Mouse (Mus musculus): ENCODE results near the gene Cuzd1. TPM values are rescaled to one million over a fixed set of nuclear protein-coding genes. Genes with fewer than 3 reads are reported as not detected.

The Cuzd1 gene
- polyA plus RNA-seq, 1 experiment, result 0.20 TPM

- DNase-seq, result no peak
- Histone ChIP-seq H3K4me3 (ENCODE audit: control insufficient read depth, insufficient read depth, low read length) (no peak overlapping the region), H3K27me3 (ENCODE audit: control insufficient read depth, insufficient read depth, low read length) (no peaks in the 10 kb centered on the region), H3K27ac (ENCODE audit: control insufficient read depth, insufficient read depth, low read length) (no peak overlapping the region), H3K4me1 (replicated peaks; ENCODE audit: control insufficient read depth, insufficient read depth, low read length) (no peaks in the 10 kb centered on the region), H3K36me3 (ENCODE audit: control insufficient read depth, insufficient read depth, low read length) (no peaks in the 10 kb centered on the region)
- no peak for TF ChIP-seq POLR2A (IDR thresholded peaks at IDR 0.05; ENCODE audit: control insufficient read depth, extremely low read depth, insufficient read depth, low read length, poor library complexity)
- TF ChIP-seq CTCF (IDR thresholded peaks at IDR 0.05; ENCODE audit: borderline replicate concordance, control insufficient read depth, extremely low read depth, insufficient read depth, low read length, poor library complexity), result no peak
- WGBS, result 94% methylated on average over 5 of the region's 5 CpGs
These were observed 5.0 kb upstream of the Cuzd1 start for GRCm38 (mm10) chr7:131327054-131327453.

GRCm38 (mm10) chr7:131318340-131318739 lies 3.8 kb downstream of the Cuzd1 start:
- TF ChIP-seq POLR2A (IDR thresholded peaks at IDR 0.05; ENCODE audit: control insufficient read depth, extremely low read depth, insufficient read depth, low read length, poor library complexity) (no peak), CTCF (IDR thresholded peaks at IDR 0.05; ENCODE audit: borderline replicate concordance, control insufficient read depth, extremely low read depth, insufficient read depth, low read length, poor library complexity) (no peak)
- H3K27ac ChIP-seq (ENCODE audit: control insufficient read depth, insufficient read depth, low read length), result no peak overlapping the region
- WGBS, result 95% methylated on average over 5 of the region's 7 CpGs
- H3K4me3 ChIP-seq (ENCODE audit: control insufficient read depth, insufficient read depth, low read length), result no peak overlapping the region
- no peaks in the 10 kb centered on the region for H3K27me3 ChIP-seq (ENCODE audit: control insufficient read depth, insufficient read depth, low read length)
- no peaks in the 10 kb centered on the region for H3K36me3 ChIP-seq (ENCODE audit: control insufficient read depth, insufficient read depth, low read length)
- H3K4me1 ChIP-seq (replicated peaks; ENCODE audit: control insufficient read depth, insufficient read depth, low read length), result no peaks in the 10 kb centered on the region
- DNase-seq, result no peak

- WGBS, result 74% methylated on average over 12 of the region's 12 CpGs
These were observed 4.5 kb downstream of the Cuzd1 start for GRCm38 (mm10) chr7:131317587-131317986.

GRCm38 (mm10) chr7:131314493-131314892 lies 7.6 kb downstream of the Cuzd1 start:
- no peaks in the 10 kb centered on the region for H3K4me1 ChIP-seq (replicated peaks; ENCODE audit: control insufficient read depth, insufficient read depth, low read length)
- no peak overlapping the region for H3K4me3 ChIP-seq (ENCODE audit: control insufficient read depth, insufficient read depth, low read length)
- H3K36me3 ChIP-seq (ENCODE audit: control insufficient read depth, insufficient read depth, low read length), result no peaks in the 10 kb centered on the region
- TF ChIP-seq POLR2A (IDR thresholded peaks at IDR 0.05; ENCODE audit: control insufficient read depth, extremely low read depth, insufficient read depth, low read length, poor library complexity) (no peak), CTCF (IDR thresholded peaks at IDR 0.05; ENCODE audit: borderline replicate concordance, control insufficient read depth, extremely low read depth, insufficient read depth, low read length, poor library complexity) (no peak)
- no peaks in the 10 kb centered on the region for H3K27me3 ChIP-seq (ENCODE audit: control insufficient read depth, insufficient read depth, low read length)
- no peak for DNase-seq
- WGBS, result 80% methylated on average over 7 of the region's 7 CpGs
- H3K27ac ChIP-seq (ENCODE audit: control insufficient read depth, insufficient read depth, low read length), result no peak overlapping the region

More at GRCm38 (mm10) chr7:131317587-131317986, 4.5 kb downstream of the Cuzd1 start:
- no peak for TF ChIP-seq CTCF (IDR thresholded peaks at IDR 0.05; ENCODE audit: borderline replicate concordance, control insufficient read depth, extremely low read depth, insufficient read depth, low read length, poor library complexity)
- no peak for TF ChIP-seq POLR2A (IDR thresholded peaks at IDR 0.05; ENCODE audit: control insufficient read depth, extremely low read depth, insufficient read depth, low read length, poor library complexity)
- DNase-seq, result no peak
- Histone ChIP-seq H3K27me3 (ENCODE audit: control insufficient read depth, insufficient read depth, low read length) (no peaks in the 10 kb centered on the region), H3K36me3 (ENCODE audit: control insufficient read depth, insufficient read depth, low read length) (no peaks in the 10 kb centered on the region), H3K27ac (ENCODE audit: control insufficient read depth, insufficient read depth, low read length) (no peak overlapping the region), H3K4me3 (ENCODE audit: control insufficient read depth, insufficient read depth, low read length) (no peak overlapping the region), H3K4me1 (replicated peaks; ENCODE audit: control insufficient read depth, insufficient read depth, low read length) (no peaks in the 10 kb centered on the region)

DNA sequence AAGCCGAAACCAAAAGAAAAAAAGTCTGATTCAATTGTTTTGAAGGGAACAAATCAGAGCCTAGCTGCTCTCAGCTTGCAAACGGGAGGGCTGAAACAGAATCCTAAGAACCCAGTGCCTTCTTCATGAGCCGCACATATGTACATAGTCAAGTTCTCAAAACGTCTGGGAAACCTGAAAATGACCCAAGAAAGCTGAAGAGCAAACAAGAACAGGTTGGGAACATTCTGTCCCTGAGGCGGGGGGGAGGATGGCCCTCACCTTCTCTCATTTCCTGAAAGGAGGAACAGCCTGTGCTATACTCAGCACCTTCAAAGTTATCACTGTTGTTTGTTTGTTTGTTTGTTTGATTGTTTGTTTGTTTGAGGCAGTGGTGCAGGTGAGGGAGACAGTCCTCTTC lies 15.4 kb downstream of the Cuzd1 start:
- Histone ChIP-seq H3K4me1 (replicated peaks; ENCODE audit: control insufficient read depth, insufficient read depth, low read length) (no peaks in the 10 kb centered on the region), H3K4me3 (ENCODE audit: control insufficient read depth, insufficient read depth, low read length) (no peak overlapping the region), H3K27ac (ENCODE audit: control insufficient read depth, insufficient read depth, low read length) (no peak overlapping the region), H3K27me3 (ENCODE audit: control insufficient read depth, insufficient read depth, low read length) (no peaks in the 10 kb centered on the region), H3K36me3 (ENCODE audit: control insufficient read depth, insufficient read depth, low read length) (no peaks in the 10 kb centered on the region)
- no peak for TF ChIP-seq POLR2A (IDR thresholded peaks at IDR 0.05; ENCODE audit: control insufficient read depth, extremely low read depth, insufficient read depth, low read length, poor library complexity)
- TF ChIP-seq CTCF (IDR thresholded peaks at IDR 0.05; ENCODE audit: borderline replicate concordance, control insufficient read depth, extremely low read depth, insufficient read depth, low read length, poor library complexity), result no peak
- no peak for DNase-seq
- 81% methylated on average over 5 of the region's 5 CpGs for WGBS

DNA sequence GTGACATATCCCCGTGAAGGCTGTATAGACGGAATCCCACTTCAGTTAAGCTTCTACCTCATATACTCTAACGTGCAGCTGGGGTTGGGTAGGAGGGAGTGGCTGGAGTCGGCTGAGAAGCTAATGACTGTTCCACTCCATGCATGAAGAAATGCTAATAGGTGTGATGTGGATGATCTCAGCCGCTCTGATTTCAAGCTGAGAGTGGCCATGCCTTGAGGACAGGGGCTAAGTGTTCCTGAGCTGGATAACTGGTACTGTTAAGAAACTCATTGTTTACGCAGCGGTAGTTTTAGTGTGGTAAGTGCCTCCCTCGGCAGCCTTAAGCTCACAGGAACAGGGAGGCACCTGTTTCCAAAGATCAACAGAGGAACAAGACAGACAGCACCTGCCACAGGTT lies 18.8 kb downstream of the Cuzd1 start:
- DNase-seq, result no peak
- Histone ChIP-seq H3K4me1 (replicated peaks; ENCODE audit: control insufficient read depth, insufficient read depth, low read length) (no peaks in the 10 kb centered on the region), H3K27ac (ENCODE audit: control insufficient read depth, insufficient read depth, low read length) (no peak overlapping the region), H3K27me3 (ENCODE audit: control insufficient read depth, insufficient read depth, low read length) (no peaks in the 10 kb centered on the region), H3K36me3 (ENCODE audit: control insufficient read depth, insufficient read depth, low read length) (no peaks in the 10 kb centered on the region), H3K4me3 (ENCODE audit: control insufficient read depth, insufficient read depth, low read length) (no peak overlapping the region)
- TF ChIP-seq POLR2A (IDR thresholded peaks at IDR 0.05; ENCODE audit: control insufficient read depth, extremely low read depth, insufficient read depth, low read length, poor library complexity), result no peak
- no peak for TF ChIP-seq CTCF (IDR thresholded peaks at IDR 0.05; ENCODE audit: borderline replicate concordance, control insufficient read depth, extremely low read depth, insufficient read depth, low read length, poor library complexity)
- WGBS, result 82% methylated on average over 8 of the region's 8 CpGs

DNA sequence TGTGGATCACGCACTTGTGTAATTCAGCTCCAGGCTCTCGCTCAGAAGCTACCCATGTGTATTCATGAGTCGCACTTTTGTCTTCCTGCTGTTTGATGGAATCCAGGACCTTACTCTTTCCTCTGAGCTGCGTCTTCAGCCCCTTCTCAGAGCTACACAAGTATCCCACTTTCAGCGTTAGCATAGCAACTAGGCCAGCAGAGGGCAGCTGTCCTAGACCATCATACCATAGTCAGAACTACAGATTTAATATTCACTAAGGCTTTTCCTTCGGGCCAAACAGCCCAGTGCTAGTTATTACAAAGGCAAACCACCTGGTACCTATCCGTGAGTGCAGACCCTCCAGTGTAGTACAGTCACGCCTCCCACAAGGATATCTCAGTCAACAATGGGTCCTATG lies 24.9 kb downstream of the Cuzd1 start:
- Histone ChIP-seq H3K27me3 (ENCODE audit: control insufficient read depth, insufficient read depth, low read length) (no peaks in the 10 kb centered on the region), H3K4me1 (replicated peaks; ENCODE audit: control insufficient read depth, insufficient read depth, low read length) (no peaks in the 10 kb centered on the region), H3K4me3 (ENCODE audit: control insufficient read depth, insufficient read depth, low read length) (no peak overlapping the region), H3K27ac (ENCODE audit: control insufficient read depth, insufficient read depth, low read length) (no peak overlapping the region), H3K36me3 (ENCODE audit: control insufficient read depth, insufficient read depth, low read length) (no peaks in the 10 kb centered on the region)
- TF ChIP-seq CTCF (IDR thresholded peaks at IDR 0.05; ENCODE audit: borderline replicate concordance, control insufficient read depth, extremely low read depth, insufficient read depth, low read length, poor library complexity), result no peak
- no peak for TF ChIP-seq POLR2A (IDR thresholded peaks at IDR 0.05; ENCODE audit: control insufficient read depth, extremely low read depth, insufficient read depth, low read length, poor library complexity)
- WGBS, result 84% methylated on average over 8 of the region's 8 CpGs
- no peak for DNase-seq

Data from thymus, adult 2 months (tissue).